Mouse (Mus musculus) large intestine, adult 2 months (tissue): ENCODE results near the gene Mettl22. TPM values are rescaled to one million over a fixed set of nuclear protein-coding genes. Genes with fewer than 3 reads are reported as not detected.

Source experiments
- DNase-seq: peaks from one replicate; pipeline ENCODE4 v3.0.0-alpha.2; 2012; ENCODE audit warnings: low read depth, low spot score
- WGBS: fragments of 180-500 bp; shearing (Covaris S2); methylation state at CpG from one replicate; pipeline ENCODE4 v1.1.7; 2018; 5-methylcytosine and 5-hydroxymethylcytosine counted together
- polyA plus RNA-seq: library from polyadenylated mRNA; depleted of rRNA; stranded (reverse); fragments of >200 nt; gene quantifications from 2 replicates; pipeline ENCODE4 v1.2.3, GENCODE M21; 2012; rRNA removed

Mettl22 gene
- polyA plus RNA-seq, 1 experiment: 10.4 TPM

- DNase-seq: no peak
- WGBS: 73% methylated on average over 9 of the region's 9 CpGs
These were observed 68.7 kb downstream of the Mettl22 start for GRCm38 (mm10) chr16:8539150-8539865.

Other genes with a start within 250 kb of the Mettl22 start
- 0.07 TPM in 1 of 2 replicates, not detected in the other for gene Tmem114, start 45.7 kb upstream of the Mettl22 start, polyA plus RNA-seq
- 30.9 and 47.8 TPM in 2 replicates for gene Abat, start 42.6 kb downstream of the Mettl22 start, polyA plus RNA-seq
- gene Pmm2, start 166.9 kb downstream of the Mettl22 start, polyA plus RNA-seq: 241 and 248 TPM in 2 replicates
- 11.7 and 16.1 TPM in 2 replicates for gene Tmem186, start 166.9 kb downstream of the Mettl22 start, polyA plus RNA-seq
- gene Carhsp1, start 201.4 kb downstream of the Mettl22 start, polyA plus RNA-seq: 62.6 and 66.7 TPM in 2 replicates
- 0.26 TPM in 1 of 2 replicates, not detected in the other for gene Gm5767, start 210.0 kb downstream of the Mettl22 start, polyA plus RNA-seq